Mouse (Mus musculus) spleen, adult 2 months (tissue): ENCODE results near the gene Ambra1.

ENCODE experiments used
- CTCF ChIP-seq: fragments of 200-500 bp; IDR thresholded peaks from 2 replicates; pipeline ENCODE4 v1.5.1; 2011; ENCODE audit warnings: mild to moderate bottlenecking, inconsistent platforms; ENCODE audit not compliant: insufficient read depth, insufficient read length, insufficient replicate concordance; ENCODE audit errors: extremely low read depth
- POLR2A ChIP-seq: fragments of 200-500 bp; IDR thresholded peaks from 2 replicates; pipeline ENCODE4 v1.6.1; 2011; ENCODE audit warnings: low read depth, low read length, inconsistent platforms

DNA sequence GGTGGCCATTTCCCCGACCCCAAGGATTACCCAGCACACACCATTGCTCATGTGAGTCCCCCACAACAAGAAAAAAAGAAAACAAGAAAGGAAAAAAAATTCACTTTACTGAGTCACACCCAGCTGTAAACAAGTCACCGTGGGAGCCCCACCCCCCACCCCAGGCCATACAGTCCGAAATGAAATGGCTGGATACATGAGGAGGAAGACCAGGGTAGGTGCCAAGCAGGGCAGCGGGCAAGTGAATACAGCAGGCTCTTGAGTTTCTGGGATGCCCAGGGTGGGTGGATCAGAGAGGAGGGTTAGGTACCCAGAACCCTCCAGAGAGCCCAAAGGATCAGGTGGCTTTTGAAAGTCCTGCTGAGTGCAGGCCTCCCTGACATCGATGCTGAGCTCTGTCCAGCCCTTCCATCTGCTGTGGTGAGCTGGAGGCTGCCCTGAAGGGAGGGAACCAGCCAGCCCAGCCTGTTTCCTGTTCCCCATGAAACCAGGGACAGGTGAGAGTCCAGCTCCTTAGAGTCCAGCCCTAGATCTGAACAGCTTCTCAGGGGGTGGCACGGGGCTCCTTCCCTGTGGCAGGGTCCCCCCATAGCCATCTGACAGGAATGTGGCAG, 202.9 kb downstream of the Ambra1 start:
- TF ChIP-seq POLR2A (no peak), CTCF (no peak)
